Mouse (Mus musculus): Measurements from ENCODE around the gene Gm20388.

DNA sequence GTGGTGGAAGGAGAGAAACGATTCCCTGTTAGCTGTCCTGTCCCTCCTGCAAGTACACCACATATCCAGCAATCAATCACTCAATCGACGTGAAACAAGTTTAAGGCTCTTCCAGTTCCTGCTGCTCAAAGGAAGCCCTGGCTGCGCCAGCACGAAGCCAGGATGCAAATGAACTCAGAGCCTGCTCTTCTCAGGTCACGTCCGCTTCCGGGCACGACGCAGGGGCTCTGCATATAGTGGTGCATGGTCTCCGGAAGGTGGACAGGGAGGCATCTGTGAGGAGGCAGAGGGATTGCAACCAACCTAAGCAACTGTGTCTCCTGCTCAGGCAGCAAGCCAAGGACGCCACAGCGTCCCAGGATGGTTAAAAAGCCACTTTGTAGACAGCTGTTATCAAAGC lies 985.0 kb downstream of the Gm20388 start:
- TF ChIP-seq POLR2A (IDR thresholded peaks at IDR 0.05; ENCODE audit: low read depth, low read length) (no peak), CTCF (conservative IDR thresholded peaks at IDR 0.05; ENCODE audit: insufficient read depth, insufficient read length, low read depth, low read length) (no peak)

Measured in kidney, adult 2 months (tissue).